Mouse (Mus musculus): ENCODE data around the gene Col6a3.

Gene Col6a3

DNA sequence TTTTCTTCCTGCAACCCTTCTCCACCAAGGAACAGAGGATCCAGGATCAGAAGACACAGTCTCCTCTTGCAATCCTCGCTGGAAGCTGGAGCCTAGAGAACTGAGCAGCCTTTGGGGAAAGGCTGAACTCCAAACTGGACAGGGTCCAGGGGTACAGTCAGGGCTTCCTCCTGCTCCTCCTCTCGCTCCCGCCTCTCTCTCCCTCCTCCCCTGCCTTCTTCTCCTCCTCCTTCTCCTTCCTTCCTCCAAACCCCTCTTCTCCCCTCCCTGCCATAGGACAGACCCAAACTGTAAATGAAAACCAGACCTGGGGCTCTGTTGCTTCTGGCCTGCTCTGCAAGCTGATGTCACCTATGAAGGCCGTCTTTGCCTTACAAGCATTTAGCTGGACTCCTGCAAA is at the start of gene Col6a3:
TSS of gene Col6a3 (minus strand) at position 136 of the 400 bp plus-strand sequence.
- no peak for DNase-seq

DNA sequence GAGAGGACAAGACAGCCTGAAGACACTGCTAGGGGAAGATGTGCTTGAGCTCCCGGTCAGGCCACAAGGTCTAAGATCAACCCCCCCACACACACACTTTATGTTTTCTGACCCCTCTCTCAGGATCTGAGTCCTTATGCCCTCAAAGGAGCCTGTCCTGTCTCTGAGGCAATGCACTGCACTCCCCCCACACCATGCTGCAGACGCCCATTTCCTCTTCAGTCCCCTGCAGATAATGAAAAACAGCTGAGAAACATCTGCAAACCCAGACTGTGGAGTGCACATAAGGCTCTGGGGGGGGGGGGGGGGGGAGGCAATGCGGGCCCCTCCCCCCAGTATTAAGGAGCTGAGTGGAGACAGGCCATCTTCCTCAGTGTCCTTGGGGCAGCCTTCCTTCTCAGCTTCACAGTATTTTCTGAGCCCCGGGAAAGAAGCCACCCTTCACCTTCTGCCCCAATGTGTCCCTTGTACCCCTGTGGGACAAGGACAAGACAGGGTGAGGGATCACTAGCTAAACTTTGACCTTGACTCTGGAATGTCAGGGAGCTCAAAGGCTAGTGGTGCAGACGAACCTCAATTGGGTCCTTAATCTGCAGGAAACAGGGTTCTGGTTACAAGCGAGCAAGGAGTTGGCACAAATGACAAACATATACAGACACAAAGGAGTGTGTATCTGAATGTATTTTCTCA is 42.1 kb upstream of the Col6a3 start:
- no peak for DNase-seq

DNA sequence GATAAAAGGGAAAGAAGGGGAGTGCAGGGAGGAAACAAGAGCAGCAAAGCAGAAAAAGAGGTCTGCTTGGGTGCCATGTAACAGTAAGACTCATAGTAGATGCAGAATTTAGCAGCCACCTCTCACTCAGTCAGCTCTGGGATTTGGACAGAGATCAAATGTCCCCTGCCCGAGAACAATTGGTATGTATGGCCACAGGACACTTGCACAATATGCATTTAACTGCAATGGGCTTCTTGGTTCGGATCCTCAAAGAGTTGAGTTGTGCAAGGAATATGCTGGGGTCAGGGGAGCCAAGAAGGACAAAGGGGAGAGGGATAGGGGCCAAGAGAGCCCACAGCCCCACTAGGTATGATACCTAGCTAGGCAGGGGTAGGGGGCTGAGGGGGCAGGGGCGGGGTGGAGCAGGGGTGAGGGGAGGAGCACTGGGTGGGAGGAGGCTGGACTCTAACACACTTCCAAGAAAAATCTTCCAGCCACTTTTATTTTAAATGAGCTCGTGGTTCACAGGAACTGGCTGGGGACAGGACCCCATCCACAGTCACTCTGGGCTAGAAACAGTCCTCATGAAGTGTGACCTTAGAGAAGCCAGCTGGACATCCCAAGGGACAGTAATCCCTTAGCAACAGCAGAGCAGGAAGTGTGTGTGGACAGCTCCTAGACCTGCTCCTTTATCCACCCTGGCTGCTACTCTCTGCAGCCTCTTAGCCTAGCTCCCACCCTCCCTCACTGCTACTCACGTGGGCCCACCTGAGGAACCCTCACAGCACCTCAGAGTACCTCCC is 32.9 kb upstream of the Col6a3 start:
- no peak for DNase-seq

DNA sequence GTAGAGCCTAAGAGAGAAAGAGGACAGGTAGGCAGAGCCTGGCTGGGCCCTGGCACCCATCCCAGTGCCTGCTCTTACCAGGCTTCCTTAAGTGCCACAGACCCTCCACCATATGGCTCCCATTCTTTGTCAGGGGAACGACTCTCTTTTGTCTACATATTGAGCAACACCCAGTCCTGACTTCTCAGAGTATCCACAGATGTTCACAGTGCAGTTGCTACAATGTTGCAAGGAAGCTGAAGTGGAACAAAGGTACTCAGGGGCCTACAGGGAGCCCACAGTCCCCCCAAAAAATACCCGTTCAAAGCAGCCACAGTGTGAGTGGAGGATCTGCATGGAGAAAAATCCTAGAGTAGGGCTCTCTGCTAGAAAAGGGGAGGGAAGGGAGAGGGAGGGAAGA is 32.2 kb upstream of the Col6a3 start:
- DNase-seq, result no peak

DNA sequence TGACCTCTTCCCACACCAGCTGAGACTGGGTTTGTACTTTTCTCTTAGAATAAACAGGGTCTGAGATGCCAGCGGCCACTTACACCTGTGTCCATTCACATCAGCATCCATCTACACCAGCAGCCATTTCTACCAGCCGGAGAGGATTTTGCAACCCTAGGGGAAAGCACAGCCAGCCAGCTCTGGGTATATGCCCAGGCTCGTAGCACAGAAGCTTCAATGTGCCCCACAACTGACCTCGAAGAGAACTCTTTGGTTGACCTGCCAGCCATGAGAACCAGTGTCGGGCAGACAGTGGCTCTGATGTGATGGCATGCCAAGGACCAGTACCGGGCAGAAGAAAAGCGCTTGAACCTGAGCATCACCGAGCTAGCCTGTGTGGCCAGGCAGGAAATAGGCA is 31.6 kb upstream of the Col6a3 start:
- DNase-seq, result no peak

DNA sequence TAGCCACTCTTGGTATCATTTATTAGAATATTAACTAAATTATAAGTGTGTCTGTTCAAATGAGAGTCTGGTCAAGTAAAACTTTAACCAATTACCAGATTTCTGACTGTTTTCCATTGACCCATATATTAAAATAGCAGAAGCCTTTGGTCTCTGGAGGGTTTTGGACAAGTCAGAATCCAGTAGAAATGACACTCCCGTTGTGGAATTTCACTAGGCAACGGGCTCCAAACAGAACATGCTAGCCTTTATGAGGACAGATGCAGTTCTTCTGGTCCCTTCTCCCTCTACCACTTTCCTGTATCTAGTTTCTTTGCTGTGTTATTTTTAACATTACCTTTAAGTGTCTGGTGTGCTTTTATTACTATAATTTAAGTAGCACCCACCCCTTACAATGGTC is 26.8 kb upstream of the Col6a3 start:
- DNase-seq, result no peak

DNA sequence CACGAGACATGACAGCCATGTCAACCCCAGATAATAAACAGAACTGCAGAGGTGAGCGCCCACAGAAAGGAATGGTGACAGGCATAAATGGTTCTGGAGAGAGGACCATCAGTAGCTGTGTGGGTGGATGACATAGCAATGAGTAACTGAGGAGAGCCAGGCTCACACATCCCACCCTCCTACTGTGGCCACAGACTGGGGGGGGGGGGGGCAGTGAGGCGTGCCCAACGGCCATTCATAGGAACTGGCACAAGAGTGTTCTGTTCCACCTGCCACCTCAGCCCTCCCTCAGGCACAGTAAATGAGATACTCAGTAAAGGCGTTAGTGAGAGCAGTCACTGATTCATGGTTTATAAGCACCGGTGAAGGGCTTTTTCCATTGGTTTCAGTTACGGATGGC is 23.0 kb upstream of the Col6a3 start:
- DNase-seq, result no peak

DNA sequence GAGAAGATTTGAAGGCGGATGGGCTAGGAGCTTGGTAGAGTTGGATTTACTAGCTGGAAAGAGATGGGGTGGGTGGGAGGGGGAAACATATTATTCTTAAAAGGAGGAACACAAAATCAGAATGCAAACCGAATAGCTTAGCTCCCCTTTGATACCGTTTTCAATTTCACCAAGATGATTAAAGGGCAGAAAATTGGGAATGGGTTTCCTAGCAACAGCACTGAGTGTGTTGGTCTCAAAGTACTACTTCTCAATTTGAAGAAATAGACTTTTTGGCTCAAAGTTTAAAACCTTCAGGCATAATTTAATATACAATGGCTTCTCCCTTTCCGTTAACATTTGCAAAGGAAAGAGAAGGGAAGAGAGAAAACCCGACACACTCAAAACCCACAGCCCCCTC is 12.1 kb upstream of the Col6a3 start:
- no peak for DNase-seq

DNA sequence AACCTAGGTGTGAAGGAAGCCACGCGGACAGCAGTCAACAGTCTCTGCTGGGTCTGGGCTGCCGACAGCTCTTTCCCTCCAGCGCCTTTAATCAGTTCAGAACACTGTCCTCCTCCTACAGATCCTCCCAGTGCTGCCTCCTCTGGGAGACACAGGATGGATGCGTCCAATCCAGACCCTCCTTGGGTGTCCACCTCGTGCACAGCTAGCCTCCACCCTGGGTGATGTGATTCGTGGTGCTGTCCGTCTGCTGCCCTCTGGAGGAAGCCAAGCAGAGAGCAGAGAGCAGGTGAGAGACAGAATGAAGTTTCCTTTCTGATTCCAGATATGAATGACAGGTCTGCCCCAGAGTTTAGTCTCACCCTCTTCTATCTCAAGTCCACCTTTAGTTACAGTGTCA is 6.1 kb upstream of the Col6a3 start:
- no peak for DNase-seq

DNA sequence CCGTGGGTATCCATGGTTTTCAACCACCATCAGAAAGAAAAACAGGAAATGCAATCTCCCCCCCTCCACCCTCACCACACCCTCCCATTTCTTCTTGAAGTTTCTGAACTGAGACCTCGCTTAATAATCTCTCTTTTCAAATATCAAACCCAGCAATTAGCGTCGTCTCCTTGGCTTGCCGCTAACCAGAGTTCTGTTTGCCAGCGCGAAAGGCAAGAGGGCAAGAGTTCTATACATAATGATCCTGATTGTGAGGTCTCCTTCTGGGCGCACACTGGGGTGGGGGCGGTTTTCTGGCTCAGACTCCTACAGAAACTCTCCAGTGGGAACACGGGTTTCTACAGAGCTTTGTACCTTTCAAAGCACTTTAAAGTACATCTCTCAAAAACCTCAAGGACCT is 1.4 kb upstream of the Col6a3 start:
- DNase-seq, result no peak

DNA sequence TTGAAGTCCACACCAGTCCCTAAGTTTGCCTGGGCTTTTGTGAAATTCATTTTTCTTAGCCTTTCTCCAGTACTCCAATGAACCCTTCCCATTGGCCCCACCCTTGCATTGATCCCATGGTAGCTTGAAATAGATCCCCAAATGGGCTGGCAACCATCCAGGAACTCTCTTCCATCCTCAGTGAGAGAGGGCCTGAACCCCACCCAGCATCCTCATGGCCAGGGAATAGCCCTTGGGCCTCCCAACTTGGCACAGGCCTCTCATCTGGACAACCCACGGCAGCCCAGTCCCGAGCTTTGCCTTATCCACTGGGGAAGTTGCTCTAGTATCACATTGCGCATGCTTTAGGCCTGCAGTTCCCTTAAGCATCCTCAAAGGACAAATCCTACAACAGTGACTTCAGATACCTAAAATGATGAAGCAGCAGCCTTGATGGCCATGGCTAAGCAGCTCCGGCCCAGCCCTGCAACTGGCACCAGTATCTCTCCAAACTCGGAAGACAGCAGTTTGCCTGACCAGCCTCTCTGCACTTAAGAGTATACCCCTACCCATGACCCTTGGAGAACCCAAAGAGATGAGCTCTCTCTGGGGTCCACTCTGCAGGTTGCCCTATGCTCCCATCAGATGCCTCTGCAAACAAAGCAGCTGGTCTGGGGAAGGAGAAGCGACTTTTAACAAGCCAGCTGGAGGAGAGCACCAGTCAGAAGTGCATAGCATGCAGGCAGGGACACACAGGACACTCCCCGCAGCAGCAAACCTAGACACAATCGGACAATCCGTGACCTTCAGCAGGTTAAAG is 783 bp downstream of the Col6a3 start:
- DNase-seq, result no peak

DNA sequence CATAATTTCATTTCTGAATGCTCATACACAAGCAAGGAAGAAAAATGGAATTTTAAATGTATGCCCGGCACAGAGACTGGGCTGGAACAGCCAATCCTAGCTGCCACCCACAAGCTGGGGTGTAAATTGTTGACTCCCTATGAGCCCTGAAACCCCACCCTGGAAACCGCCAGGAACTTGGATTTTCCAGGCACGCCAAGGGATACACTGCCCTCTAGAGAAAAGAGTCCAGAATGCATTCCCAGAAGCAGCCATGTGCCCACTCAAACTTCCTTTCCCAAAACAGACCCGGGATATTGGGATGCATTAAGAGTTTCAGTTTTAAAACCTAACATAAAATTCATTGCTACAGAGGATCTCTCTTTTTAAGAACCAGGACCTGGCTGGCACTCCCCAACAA is 3.5 kb downstream of the Col6a3 start:
- no peak for DNase-seq

DNA sequence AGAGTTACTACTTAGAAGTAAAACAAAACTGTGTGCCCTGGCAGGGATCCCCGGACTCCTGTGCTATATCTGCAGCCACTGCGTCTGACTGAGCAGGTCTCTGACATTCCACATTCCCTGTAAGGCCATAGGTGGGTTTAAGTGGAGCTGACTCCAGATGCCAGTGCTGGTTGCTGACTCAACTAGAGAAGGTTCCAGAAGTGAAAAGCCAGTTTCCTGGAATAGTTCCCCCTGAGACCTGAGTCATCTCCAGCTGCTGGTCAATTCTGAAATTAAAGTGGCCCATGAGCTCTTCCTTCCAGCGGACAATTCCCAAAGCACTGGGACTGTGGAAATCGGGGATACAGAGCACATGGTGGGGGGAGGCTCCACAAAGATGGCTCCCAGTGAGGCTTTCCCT is 5.1 kb downstream of the Col6a3 start:
- DNase-seq, result no peak

DNA sequence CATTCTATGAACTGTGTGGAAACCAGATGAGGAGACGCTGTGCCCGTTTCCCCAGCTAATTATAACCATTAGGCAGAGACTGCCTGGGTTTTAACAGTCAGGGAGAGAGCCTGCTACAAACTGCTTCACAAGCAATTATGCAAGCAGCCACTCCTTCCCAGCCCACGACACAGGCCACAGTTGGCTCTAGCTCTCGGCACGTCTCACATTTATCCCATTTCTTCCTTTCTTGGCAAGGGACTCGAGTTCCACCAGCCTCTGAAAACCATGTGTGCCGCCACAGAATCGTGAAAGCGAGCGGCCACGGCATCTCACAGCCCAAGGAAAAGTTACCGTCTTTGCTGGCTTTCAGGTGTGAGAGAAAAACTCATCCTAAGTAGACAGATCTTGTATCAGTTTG is 5.5 kb downstream of the Col6a3 start:
- no peak for DNase-seq

DNA sequence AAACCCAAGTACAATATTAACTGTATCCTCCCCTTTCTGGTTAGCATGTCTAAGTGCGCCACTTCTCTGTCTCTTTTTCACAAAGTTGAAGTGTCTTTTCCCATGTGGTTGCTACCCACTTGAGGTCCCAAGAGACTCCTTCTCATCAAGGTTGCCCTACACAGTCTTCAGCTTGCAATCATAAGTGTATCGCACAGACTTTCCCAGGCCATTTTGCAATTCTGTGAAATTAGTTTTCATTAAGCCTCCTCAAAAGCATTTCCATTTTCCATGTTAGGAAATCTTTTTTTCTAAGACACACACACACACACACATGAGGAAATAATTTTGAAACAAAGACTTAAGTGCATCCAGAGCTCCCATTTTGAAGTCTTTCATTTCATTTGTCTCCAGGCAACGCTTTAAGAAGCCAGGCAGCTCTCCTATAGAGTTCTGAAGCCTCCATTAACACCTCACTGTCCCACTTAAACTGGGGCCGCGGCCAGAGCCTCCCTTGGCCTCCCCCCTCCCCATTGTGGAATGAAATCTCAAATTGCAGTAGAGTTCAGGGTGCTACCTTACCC is 7.5 kb downstream of the Col6a3 start:
- no peak for DNase-seq

DNA sequence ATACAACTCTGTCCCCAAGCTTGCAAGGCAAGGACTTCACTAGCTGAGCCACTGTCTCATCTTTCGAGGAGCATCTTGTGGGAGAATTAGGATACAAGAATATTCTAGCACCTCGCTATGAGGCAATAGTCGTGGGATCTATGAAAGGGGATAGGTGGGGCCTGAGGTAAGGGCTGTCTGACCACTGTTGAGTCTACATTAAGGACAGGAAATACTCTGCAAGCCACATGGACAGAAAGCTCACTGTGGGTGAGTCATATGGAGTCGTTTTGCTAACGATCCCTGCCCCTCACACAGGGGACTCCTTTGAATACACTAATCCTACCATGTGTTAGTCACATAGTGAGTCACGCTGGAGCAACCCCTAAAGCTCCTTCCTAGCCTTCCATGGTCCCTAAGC is 9.1 kb downstream of the Col6a3 start:
- DNase-seq, result no peak

DNA sequence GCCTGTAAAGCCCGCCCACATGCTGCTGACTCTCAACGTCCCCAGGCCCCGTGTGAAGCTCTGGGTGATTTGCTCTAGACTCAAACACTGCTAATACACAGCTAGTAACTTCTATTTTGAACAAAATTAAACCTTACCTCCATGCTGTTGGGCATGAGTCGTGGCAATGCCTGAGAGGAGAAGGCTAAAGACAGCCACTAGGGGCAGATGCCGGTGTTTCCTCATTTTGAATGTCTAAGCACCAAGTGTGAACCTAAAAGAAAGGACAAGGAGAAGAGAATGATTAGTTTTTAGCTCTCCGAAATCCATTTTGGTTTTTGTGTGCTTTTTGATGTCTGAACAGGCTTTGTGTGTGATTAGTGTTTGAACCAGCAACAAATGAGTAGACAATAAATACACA is 13.8 kb downstream of the Col6a3 start:
- no peak for DNase-seq

DNA sequence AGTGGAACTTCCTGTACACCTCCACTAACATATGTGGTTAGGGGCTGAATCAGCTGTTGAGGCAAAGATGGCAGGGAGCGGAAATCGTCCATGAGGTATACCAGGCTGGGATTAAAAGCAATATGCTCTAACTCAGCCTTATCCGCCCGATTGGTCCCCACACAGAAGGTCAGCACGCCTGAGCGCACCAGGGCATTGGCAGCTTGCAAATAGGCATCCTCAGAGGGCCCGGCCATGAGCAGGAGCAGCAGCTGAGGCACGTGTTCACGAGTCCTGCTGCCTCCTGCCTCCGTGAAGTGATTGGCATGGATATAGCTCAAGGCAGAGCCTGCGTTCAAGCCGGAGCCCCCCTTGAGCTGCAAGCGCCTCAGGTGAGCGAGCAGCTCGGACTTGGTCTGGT is 30.5 kb downstream of the Col6a3 start:
- DNase-seq, result no peak

DNA sequence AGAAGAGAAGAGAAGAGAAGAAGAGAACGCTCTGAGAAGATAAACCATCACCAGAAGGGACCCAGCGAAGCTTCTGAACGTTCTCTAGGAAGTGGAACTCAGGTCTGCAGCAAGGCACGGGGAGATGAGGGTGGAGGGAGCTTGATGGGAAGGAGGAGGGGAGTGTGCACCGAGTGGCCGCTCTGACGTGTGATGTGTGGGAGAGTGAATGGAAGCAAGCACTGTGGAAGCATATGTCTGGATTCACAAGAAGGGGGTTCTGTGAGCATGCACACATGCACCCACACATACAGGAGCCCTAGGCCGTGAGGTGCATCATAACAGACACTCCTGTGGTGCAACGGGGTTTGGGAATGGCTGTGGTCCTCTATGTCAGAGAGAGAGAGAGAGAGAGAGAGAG is 34.8 kb downstream of the Col6a3 start:
- no peak for DNase-seq

DNA sequence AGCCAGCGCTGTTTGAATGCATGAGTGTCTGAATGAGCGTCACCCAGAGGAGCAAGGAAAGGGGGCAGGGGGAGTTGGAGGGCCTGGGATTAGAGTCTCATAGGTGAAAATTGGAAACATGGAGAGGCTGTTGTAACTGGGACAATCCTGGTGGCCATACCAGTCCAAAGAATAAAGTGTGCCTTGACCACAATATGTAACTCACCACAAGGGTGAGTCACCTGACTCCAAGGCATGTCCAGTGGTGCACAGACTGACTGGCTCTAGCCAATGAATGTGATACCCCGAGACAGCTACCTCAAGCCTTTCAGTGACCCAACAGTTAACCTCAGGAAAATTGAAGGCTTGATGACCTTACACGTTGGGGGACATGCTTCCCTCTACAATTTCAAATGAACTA is 40.7 kb downstream of the Col6a3 start:
- DNase-seq, result no peak

DNA sequence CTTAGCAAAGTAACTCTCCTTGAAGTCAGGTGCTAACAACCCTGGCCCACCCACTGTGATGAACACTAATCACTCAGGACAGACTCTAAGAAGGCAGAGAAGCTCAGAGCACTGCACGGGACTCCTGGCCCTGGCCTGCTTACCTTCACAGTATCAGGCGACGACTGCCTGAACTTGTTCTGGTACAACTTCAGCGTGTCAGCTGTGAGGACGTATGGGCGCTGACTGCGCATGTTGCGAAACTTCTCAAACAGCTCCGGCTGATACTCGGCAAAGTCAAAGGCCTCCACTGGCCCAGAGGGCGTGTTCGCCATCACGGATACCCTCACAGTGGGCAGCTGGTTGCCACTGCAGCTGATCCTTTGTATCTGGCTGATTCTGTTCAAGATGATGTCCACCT is 42.7 kb downstream of the Col6a3 start:
- no peak for DNase-seq

DNA sequence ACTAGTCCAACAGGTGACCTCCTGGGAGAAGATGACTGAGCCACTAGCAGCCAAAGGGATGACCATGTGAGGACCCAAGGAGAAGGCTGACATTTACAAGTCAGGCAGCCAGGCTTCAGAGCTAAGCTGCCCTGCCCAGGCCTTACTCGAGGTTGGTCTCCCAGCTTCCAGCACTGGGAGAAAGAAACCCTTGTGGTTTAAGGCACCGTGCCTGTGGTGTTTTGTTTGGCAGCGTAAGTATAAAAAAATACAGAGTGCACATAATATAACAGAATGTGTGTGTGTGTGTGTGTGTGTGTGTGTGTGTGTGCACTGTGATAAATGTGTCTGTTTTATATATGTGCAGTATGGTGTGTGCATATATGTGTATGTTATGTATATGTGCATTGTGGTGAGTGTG is 43.3 kb downstream of the Col6a3 start:
- DNase-seq, result no peak

DNA sequence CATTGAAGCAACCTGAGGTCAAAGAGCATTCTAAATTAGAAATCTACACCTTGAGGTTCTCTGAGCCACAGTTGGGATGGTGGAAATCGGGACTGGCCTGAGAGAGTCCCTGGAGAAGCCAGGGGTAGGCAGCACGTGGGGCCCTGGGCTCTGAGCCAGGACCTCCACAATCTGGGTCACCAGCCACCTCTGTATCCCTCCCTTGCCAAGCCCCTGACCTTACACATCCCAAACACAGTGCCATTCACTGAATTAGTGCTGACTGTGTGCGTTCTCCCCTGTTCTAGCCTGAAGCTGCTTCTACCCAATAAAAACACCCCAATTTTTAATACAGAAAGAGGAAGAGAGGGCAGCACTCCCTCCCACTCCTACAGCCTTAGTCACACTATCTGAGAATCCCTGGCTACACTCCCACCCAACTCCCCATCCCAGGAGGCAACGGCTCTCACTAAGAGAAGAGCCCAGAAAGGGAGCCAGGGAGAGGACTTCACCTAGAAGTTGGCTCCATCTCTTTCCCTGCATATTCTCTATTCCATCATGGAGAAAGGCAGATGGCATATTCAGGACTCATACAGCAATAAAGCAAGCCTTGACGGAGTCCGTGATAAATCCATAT is 46.4 kb downstream of the Col6a3 start:
- DNase-seq, result no peak

Measured in B cell, adult 2 months (primary cell).